Mouse (Mus musculus) embryo, embryonic 9.5 days (tissue): Measurements from ENCODE around the gene Dpp3.
"Not testable (repeated sequence)": the region's sequence is repeated elsewhere in the genome, so short reads cannot be mapped to it uniquely, and the experiment has no call there.

Source experiments
- DNase-seq: peaks from one replicate; pipeline ENCODE4 v3.0.0-alpha.2; 2017; ENCODE audit errors: extremely low spot score

Gene Dpp3

DNA sequence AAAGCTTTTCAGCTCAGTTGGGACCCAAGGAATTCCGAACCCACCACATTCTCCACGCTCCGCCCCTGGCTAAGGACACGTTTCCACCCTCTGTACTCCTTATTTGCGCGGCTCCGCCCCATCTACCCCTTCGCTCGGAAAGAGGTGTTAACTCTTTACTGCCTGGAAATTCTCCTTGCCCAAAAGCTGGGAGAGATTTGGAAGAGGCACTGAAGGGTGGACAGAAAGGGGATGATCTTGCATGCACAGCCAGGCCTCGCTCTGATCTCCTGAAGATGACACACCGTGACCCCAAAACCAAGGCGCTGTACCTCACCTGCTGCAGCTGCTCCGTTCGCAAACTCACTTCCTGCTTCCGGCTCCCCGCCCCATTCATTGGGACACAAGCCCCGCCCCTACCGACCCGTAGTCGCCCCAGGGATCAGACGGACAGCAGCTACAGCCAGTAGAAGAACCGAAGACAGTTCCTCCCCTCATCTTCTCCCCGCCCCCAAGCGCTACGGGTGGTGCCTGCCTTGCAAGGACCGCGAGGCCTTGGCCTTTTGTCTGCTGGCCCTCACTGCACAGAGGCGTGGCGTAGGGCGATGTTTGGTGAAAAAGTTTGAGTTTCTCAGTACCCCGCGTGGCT, at the start of gene Dpp3:
Gene Dpp3 (minus strand): TSS at position 384 of the 628 bp plus-strand sequence.
- peak; percentile 100 for DNase-seq

DNA sequence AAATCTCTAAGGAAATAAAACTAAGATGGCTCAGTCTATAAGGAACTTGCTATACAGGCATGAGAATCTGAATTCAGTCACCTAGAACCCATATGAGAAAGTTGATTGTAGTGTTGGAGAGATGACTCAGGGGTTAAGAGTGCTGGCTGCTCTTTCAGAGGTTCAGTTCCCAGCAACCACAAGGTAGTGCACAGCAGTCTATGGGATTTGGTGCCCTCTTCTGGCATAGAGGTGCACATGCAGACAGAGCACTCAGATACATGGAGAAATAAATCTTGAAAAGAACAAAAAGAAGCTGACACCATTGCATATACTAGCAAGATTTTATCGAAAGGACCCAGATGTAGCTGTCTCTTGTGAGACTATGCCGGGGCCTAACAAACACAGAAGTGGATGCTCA, 40.1 kb upstream of the Dpp3 start:
- no peak for DNase-seq

DNA sequence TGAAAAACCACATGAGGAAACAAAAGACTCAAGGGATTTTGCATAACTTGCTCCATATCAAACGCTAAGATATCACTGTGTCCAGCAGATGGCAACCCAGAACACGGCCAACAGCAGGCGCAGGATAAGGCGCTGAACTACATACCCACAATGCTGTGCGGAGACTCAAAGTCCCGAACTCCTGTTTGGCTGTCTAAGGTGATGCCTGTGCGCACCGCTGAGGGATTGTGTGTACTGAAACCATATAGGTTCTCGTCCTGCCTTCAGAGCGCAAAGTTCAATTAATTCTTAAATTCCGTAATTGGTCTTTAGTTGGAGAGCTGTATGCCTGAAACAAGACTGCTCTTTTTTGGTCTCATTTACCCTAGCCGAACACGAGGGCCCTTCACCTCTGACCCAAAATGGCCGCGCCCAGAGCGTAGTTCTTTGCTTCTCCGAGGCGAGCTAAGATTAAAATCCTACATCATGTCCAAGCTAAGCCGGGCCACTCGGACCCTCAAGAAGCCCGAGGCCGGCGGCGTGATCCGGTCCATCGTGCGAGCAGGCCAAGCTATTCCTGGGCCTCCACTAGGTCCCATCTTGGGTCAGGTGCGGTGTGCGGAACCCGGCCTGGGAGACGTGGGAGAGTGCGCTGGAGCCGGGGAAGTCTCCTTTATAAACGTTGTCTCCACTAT, 34.0 kb upstream of the Dpp3 start, which contains the start of gene Mrpl11:
Gene Mrpl11 (plus strand): TSS at position 220 of the 674 bp plus-strand sequence.
- DNase-seq = peak; percentile 93

DNA sequence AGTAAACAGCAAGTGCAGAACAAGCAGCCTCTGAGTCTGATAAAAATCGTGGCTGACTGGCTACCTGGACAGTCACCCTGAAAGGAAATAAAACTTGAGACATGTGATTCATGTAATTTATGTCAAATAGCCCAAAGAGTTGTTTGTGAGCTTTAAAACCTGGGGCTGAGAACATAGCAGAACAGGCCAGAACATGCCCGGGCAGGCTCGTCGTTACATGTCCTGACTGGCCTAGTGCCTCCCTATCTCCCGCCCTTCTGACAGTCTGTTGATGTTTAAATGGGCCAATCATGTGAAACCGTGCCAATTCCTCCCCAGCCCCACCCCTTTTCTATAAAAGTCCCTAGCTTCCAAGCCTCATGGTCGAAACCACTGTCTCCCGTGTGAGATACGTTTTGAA, 20.6 kb upstream of the Dpp3 start:
- not testable (repeated sequence) for DNase-seq

DNA sequence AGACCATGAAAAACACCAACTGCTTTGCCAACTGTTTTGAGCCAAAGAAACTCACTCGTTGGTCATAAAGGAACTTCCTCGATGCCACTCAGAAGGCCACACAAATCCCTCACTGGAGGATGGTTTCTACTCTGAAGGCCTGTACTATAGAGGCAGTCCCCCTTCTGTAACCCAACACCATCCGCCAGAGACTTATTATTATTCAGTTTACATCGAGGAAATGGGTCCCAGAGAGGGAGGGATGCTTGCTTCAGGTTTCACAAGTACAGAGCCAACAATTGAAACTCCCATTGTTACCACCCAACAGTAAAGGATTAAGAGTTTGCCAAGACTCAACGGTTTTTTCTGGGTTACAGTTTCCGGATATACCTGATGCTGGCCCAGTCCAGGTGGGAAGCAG, 17.5 kb upstream of the Dpp3 start:
- no peak for DNase-seq

DNA sequence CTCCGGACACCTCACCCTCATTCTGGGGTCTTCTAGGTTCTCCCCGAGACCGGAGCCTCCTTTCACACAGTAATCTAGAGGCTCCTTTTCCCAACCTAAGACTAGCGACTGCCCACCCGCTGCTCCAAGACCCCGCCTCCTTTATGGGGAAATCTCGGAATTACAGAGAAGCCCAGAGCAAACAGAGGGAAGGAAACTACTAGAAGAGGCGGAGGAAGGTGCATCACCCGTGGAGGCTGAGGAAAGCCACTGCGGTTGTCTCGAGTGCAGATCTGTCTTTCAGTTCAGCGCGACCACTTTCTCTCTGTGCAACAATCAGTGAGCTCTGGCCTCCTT, 15.1 kb upstream of the Dpp3 start:
- no peak for DNase-seq

DNA sequence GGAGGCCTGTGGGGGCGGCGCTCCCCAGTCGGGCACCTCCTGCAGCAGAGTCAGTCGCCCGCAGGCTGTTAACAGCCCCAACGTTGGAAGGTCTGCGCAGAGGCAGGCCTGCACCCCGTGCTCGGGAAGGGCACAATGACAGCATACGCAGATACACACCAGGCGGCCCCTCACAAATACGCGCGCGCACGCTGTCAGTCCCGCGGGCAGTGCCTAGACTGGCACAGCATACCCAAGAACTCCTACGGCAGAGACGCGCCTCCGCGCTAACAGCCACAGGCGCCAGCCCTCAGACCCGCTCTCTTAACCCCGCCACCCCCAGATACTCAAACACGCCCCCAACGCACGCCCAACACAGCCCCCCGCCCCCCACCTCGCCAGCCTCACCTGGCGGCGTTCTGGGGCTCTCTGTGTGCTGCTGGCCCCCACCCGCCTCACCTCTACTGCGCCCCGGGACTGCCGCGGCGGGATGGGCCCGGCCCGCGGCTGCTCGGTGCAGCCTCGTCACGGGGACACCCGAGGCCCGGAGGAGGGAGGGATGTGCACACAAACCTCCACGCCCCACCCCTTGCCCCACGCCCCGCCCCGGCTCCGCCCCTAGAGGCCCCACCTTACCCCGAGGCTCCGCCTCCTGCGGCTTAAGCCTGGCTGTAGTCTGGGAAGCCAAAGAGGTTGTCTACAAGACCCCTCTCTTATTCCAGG, 14.6 kb upstream of the Dpp3 start, which contains the start of gene Peli3:
Gene Peli3 (minus strand): TSS at position 577 of the 702 bp plus-strand sequence.
- DNase-seq = peak; percentile 94

DNA sequence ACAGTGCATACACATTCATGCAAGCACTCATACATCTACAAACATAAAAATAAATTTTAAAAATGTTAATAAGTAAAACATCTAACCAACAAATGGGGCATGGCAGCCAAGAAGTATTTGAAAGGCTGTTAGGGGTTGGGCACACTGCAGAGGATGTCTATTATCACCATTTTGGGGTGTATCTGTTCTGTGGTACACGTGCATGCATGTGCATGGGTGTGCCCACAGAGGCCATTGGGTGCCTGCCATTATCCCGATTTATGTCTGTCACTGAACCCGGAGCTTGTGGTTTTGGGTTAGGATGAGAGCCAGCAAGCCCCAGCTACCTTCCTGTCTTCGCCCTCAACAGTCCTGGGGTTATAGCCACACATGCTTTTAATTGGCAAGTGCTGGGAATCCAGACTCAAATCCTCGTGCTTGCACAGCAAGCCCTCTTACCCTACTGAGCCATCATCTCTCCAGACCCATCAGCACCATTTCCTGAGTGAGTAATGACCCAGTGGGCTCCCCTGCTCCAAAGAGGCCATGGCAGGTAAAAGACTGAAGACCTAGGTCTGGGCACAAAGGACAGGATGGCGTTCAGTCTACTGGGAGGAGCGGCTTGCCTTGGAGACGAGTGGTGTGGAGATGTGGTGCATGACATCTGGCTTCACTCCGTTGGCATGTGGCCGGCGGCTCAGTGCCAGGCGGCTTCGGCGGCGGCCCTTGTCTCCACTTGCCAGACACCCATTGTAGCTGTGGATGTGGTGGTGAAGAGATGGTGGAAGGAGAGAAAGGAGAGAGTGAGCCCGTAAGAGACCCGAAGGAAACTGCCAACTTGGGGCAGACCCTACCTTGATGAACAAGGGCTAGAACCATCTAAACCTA, 9.6 kb upstream of the Dpp3 start:
- no peak for DNase-seq

DNA sequence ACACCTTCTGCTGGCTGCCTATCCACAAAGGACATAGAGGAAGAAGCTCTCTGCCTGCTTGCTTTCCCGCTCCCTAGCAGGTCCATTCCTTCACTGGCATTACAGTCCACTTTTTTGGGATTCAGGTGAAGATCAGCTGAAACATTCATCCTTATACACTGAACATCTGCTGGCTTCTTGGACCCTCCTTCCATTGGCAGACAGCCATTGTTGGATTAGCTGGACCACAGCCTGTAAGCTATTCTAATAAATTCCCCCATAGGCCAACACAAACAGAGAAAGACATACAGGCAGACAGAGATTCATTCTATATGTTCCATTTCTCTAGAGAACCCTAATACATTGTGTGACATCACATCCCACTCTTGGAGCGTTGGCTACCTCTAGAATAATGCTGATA, 8.8 kb upstream of the Dpp3 start:
- no peak for DNase-seq

DNA sequence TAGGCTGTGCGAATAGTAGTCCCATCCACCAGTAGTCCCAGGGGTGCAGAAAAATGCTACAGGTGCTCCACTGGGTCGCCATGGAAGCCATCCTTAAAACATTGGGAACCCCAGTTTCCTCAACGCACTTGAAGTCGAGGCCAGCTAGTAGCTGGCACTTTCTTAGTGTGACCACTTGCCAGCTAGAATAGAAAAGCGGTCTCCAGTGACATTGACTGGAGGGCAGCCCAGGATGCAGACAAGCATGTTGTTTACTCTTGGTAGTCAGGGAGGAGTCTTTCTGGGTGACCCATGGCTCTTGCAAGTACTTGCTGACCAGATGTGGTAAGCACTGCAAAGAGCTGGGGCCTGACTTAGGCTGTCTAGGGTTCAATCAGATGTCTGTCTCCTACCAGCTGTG, 694 bp upstream of the Dpp3 start:
- DNase-seq = no peak

DNA sequence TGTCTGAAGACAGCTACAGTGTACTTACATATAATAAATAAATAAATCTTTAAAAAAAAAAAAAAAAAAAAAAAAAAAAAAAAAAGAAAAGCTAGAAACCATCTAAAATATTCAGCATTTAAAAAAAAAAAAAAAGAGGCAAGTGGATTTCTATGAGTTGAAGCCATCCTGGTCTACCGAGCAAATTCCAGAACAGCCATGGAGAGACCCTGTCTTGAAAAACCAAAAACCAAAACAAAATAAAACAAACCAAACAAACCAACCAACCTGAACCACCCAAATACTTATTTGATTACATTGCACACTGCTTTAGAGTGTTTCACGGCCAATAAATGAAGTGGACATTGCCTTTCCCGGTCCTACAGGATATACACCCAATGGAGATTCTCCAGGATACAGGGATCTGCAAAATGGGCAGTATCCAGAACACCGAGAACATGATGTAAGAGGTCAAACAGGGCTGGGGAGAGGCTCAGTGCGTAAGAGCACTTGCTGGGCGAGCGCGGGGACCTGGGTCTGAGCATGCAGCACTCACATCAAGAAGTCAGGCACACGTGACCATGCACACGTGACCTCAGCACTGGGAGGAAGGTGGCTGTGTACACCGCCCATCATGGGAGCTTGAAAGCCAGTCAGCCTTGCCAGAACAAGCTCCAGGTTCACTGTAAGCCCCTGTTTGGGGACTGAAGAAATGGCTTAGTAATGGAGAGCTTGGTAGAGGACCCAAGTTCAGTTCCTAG, 2.8 kb downstream of the Dpp3 start:
- DNase-seq = no peak

DNA sequence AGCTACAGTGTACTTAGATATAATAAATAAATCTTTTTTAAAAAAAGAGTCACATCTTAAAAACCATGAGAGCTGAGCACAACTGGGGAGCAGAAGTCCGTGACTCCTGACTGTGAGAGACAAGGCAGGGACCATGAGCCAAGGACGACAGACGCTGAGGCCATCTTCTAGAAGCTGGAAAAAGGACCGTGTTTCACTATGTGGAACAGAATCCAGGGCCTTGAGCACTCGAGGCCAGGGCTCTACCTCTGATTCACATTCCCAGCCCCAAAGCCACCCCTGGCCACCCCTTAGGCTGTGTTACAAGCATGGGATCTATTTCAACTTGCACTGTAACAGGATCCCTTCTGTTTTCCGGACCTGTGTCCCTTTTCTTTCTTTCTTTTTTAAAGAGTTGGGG, 8.4 kb downstream of the Dpp3 start:
- no peak for DNase-seq

DNA sequence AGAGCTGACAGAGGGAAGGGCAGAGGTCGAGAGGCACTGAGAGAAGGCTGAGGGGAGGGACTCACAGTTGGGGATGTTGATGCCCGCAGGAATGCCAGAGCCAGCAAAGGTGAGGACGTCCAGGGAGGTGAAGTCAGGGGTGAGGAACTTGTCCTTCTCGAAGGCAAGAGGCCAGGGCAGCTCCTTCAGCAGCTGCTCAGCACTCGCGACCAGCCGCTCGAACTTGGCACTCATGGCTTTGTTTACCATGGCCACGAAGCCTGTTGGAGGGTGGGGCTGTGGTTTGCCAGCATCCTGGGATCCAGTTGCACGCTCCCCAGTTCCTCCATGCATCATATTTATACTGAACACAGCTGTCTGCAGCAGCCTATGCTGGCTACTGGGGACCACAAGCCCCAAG, 11.3 kb downstream of the Dpp3 start:
- DNase-seq = no peak

DNA sequence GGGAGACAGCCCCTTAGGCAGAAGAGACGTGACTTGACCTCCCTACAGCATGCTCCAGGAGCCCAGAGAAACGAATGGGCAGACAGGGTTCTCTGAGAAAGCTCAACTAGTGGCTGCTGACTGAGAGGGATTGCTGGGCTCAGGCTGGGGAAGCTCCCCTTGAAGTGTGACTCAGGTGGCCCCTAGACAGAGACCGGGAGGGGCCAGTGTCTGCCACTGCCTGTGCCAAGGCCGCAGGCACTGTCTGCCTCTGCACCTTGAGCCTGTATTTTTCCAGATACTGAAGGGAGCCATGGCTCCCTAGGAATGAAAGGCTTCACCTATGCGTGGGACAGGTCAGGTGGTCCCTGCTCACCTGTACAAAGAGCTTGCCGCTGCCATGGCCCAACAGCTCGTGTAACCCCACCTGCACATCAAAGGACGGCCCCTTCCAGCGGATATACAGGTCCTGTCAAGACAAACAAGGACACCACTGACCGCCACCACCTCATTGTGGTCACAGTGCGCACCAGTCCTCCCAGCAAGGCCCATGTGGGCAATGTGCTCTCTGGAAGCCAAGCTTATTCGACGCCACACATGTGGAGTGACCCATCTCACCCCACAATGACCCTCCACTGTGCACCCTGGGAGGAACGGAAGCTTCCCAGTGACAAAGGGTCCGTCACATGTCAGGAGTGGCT, 12.0 kb downstream of the Dpp3 start:
- DNase-seq = no peak

DNA sequence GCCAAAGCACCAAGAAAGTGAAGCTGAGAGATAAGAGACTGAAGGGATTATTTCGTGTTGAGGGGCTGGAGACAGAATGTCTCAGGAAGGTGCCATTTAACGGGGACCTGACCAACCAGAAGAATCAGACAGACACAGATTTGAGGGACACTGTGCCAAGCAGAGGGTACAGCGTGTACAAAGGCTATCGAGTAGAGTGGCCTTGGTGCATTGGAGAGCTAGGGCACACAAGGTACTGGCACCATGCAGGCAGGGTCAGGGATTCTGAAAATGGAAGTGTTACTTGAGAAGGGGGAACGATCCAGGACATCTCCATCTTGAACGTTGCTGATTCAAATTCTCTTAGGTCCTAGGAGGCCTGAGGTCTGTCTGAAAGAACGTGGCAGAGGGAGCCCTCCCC, 18.7 kb downstream of the Dpp3 start:
- DNase-seq = no peak

DNA sequence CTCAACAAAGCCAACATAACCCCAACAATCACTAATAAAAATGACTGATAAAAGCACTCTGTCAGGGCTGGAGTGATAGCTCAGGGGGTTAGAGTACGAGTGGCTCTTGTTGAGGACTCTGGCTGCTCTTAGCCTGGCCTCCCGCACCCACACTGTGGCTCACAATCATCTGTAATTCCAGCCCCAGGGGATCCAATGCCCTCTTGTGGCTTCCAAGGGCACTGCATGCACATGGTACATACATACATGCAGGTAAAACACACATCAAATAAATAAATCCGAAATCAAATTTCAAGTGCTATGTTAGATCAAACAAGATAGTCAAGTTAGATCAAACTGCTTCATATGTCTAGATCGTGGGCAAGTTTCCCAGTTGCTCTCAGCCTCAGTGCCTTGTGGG, 20.0 kb downstream of the Dpp3 start:
- no peak for DNase-seq

DNA sequence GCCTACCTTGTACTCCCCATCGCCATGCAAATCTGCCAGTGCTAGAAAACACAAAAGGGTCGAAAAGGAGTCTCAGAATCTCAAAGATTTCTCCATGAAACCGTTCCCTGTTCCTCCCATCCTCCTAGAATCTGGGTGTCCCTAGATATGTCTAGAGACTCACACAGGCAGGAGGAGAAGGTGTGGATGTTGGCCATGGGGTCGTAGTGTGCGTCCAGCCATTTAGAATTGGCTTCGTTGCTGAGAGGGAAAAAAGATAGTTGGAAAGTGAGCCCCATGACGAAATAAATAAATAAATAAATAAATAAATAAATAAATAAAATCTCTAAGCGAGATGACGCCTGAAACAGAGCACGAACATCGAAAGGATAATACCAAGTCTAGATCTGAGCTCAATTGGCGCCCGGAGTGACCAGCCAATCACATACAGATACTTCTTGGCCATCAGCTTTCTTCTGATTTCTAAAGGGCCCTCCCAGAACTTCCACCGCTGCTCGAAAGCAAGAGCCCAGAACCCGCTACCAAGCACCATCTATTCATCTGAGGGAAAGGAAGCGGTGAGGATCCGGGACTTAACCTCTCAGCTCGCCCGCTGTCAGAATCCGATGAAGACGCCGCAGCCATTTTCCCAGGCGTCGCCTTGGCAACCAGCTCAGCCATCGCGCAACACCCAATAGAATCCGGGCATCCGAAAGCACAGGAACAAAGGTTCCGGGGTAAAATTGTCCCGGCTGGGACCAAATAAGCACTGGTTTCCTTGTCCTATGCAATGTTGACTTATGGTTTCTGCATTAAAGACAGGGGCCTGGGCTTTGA, 21.9 kb downstream of the Dpp3 start, which contains the start of gene Bbs1:
Gene Bbs1 (minus strand): TSS at position 650 of the 816 bp plus-strand sequence.
- peak; percentile 86 for DNase-seq

DNA sequence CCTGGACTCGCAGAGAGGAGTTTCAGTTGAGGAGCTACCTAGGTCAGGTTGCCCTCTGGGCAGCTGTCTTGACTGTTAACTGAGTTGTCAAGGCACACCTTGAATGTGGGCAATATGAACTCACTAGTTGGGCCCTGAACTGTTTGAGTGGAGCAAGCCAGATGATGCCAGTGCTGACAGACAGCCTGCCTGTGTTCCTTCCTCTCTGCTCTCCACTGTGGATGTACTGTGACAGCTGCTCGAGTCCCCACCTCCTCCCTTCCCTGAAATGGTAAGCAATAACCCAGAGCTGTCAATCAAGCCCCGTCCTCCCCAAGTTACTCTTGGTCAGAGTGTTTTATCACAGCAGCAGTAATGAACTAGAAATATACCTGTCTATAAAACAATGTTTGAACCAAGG, 28.2 kb downstream of the Dpp3 start:
- no peak for DNase-seq

DNA sequence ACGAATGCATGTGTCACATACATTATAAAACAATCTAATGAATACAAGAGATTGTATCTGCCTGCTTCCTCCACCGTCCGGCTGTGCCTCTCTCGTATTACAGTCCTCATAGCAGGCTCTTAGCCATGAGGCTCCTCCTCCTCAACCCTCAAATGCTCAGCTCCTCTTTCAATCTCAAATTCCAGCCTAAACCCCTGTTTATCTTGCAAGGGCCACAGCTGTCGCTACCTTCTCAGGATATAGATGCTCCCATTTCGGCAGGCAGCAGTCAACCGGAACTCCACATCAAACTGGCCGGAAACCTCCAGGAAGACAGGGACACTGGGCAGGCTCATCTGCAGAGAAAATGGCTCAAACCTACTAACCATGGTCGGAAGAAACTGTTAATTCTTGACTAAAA, 29.1 kb downstream of the Dpp3 start:
- no peak for DNase-seq
